Mouse (Mus musculus) layer of hippocampus, adult 18-20 months (tissue): ENCODE results near the gene Ifi35. TPM values are rescaled to one million over a fixed set of nuclear protein-coding genes. Genes with fewer than 3 reads are reported as not detected.
A peak's percentile ranks its signal among the peaks of the same experiment; 100 is the strongest.
"Not testable (repeated sequence)": the region's sequence is repeated elsewhere in the genome, so short reads cannot be mapped to it uniquely, and the experiment has no call there.

Experiments
- DNase-seq, 2 experiments: peaks; one replicate each; pipeline ENCODE4 v3.0.0; 2022; ENCODE audit warnings: low spot score in 2 of 2
- long read RNA-seq: library from polyadenylated mRNA; stranded (forward); transcript quantifications from one replicate; pipeline ENCODE4 v2.0.0, GENCODE M21; 2021
- total RNA-seq, 2 experiments: library from RNA; stranded (reverse); gene quantifications; 2 replicates each; pipeline ENCODE4 v1.2.3; 2021

Gene Ifi35
- 1 to 10 TPM; 2.4 to 2.7 TPM for total RNA-seq
- long read RNA-seq, partial matches to known transcripts = 0 of 2 reads
- long read RNA-seq, other reads (novel, unspliced or antisense) = 0 of 2 reads

DNA sequence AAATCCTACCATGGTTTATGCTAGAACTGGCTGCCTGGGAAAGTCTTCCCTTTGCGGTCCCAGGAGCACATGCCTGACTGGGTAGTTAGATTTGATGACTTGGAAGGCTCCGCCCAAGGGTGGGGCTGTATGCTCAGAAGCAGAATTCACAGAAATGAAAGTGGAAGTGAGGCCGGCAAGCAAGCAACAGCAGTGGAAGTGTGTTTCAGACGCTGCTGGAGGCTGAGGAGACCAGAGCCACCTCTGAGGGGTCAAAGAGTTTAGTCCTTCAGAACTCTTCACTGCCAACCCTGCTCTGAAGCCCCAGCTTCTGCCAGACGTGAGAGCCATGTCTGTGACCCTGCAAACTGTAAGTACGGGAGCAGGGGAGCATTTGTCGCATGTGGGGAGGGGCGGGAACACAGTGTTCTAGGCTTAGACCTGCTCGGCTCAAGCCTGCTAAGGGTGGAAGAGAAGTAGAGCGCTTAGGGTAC, at the start of gene Ifi35:
TSS of gene Ifi35 (plus strand) at position 134 of the 473 bp plus-strand sequence.
- no peak for DNase-seq

DNA sequence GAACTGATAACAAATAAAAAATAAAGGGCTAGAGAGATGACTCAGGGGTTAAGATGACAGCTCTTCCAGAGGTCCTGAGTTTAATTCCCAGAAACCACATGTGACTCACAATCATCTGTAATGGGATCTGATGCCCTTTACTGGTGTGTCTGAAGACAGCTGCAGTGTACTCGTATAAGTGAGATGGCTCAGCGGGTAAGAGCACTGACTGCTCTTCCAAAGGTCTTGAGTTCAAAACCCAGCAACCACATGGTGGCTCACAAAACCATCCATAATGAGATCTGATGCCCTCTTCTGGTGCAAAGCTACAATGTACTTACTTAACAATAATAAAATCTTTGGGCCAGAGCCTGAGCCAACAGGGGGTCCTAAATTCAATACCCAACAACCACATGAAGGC, 32.9 kb upstream of the Ifi35 start:
- DNase-seq = no peak

DNA sequence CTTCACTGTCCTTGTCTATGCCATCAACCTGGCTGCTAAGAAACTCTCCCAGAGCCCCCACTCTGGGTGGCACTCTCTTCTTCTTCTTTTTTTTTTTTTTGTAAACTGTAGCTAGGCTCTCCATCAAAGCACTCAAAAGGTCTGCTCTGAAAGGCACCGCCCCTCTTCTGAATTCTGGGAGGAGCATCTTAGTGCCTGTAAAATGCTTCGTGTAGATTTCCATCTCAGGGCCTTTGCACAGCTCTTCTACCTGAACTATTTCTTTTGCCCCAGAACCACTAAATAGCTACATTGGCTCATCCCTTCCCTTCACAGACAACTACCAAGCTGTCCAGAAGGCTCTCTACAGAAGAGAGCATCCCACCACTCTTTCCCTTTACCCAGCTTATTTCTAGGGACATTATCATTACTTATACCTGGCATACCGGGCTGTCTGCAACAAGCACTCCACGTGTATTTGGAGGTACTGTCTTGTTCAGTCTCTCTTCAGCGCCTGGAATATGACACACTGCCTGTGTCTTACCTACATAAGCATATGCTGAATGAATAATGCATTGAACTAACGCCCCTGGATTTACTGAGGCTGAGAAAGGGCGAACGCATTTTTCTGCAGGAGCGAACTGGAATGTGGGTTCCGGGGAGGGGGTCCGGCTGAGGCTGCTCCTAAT, 31.6 kb upstream of the Ifi35 start:
- no peak for DNase-seq

DNA sequence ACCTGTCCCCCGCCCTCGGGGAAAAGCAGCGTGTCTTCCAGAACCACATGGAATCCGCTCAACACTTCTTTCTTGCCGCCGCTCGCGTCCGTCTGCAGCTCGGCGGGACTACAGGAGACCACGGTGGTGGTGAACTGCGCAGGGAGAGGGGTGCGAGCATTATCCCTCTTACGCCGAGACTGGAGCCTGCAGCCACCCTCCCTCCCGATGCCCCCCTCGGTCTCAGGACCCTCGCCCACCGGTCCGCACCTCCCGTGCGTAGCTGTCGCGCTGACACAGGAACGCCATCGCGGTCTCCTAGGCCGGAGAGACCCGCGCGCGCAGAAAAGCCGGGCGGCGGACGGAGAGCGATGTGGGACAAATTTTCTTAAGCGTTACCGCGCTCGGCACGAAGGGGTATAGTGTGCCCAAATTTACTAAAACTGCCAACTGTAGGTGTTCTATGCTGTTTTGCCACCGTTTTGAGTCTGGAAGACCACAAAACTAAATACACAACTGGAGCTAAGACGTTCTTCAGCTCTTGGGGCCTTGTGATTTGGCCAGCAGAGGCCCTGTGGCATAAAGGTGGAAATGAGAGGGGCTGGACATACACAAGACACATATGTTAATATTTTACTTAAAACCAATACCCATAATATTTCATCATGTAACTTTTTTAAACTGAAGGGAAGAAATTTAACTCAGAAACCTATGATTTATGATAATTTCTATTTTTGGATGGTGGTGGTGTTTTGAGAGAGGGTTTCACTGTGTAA, 30.9 kb upstream of the Ifi35 start, which contains the start of gene Aarsd1:
TSS of gene Aarsd1 (minus strand) at position 515 of the 755 bp plus-strand sequence.
- DNase-seq = peak; percentile 81 to 93

DNA sequence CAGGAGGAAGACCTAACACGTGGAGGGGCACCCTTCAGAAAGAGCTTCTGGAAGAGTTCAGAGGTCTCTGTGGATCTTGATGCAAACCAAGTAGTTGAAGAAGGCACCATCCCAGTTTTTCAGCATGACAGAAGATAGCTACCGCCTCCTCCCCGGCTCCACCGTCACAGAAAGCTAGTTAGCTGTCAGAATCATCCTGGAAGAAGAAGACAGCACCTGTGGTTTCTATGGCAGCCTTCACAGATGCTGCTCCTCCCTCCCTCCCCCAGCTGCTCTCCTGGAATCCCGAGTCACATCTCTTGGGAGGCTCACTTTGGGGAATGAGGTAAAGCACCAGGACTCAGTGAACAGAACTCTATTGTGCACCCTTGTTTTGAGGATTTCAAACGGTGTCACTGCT, 29.2 kb upstream of the Ifi35 start:
- DNase-seq = no peak

DNA sequence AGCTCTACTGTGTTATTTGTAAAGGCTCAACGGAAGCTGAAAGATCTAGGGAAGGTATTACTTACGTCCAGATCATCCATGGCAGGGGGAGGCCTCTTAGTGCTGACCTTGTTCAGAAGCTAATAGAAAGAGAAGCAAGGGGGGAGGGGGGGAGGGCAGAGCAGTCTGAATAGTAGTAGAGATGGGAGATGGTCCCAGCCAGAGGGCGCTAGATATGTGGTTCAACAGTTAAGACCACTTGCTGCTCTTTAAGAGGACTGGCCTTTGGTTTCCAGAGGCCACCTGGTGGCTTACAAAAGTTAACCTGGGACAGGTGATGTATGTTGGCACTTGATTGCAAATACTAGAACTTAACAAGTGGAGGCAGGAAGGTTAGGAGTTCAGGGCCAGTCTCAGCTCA, 28.6 kb upstream of the Ifi35 start:
- DNase-seq = no peak

DNA sequence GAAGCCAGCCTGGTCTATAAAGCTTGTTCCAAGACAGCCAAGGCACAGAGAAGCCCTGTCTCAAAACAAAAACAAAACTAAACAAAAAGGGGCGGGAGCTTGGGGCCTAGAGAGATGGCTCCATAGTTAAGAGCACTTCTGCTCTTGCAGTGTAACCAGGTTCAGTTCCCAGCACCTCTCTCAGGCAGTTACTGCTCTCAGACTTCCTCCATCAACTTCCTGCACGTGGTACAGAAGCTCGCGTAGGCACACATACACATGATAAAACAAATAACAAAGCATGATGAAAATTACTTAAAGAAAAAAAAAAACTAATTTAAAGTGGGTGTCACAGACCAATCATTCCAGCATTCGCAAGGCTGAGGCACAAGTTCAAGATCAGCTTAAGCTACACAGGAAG, 28.1 kb upstream of the Ifi35 start:
- DNase-seq = no peak

DNA sequence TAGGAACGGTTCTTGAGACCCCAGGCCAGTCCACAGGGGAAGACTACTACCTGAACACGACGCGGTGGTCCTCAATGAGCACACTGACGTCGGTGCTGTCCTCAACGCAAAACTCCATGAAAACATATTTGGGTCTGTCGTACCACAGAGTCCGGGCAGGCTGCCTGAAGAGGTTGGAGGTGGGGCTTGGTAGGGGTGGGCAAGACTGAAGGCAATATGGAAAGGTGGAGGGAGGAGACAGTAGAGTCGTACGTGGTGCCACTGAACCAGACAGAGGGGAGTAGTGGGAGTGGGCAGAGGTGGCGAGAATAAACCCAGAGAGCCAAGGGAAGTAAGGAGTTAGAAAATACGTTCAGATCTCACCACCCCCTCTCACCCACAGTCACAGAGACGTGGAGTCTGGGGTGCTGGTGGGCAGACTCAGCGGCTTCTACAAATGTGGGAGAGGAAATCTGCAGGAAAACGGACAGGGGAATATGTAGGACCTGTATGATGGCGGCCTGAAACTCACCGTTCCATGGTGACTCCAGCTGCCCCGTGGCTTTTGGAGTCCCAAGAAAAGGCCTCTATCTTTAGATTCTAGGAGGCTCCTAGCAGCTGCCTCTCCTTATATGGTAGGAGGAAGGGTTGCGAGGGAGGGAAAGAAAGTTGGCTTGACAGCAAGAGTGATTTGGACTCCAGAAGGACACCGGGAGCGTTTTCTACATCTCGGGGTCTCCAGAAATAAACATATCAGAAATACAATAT, 23.9 kb upstream of the Ifi35 start, which contains the start of gene Gm27029:
TSS of gene Gm27029 (minus strand) at position 692 of the 747 bp plus-strand sequence.
- no peak for DNase-seq

DNA sequence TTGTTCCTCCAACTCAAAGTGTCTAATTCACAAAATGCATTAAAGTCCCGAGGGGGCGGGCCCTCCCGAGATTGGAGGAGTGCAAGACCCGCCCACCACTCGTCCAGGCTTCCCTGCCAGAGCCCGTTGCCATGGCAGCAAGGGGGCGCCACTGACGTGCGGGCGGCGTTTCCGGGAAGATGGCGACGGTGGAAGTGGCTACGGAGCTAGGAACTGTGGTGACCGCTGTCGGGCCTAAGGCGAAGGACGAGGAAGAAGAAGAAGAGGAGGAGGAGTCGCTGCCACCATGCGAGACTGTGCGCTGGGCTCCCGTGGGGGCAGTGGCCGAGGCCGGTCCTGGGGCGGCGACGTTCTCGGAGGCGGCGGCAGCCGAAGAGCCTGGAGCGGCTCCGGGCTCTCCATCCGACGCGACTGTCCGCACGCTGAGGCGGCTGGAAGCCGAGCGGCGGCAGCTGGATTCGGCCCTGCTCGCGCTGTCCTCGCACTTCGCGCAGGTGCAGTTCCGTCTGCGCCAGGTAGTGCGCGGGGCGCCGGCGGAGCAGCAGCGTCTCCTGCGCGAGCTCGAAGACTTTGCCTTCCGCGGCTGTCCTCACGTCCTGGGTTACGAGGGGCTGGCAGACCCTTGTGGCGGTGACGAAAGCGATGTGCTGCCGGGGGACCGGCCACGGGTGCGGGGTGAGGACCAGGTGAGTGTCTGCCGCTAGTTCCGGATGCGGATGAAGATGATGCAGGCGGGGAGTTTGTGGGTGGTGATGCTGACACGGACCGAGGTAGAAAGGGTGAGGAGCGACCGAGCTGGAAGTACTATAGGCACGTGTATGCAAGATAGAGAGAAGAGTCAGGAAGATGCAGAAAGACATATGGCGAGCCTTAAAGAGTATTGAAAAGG, 23.0 kb upstream of the Ifi35 start, which contains the start of the genes Rundc1 and Ptges3l:
TSS of gene Rundc1 (plus strand) at position 161 of the 889 bp plus-strand sequence.
TSS of gene Ptges3l (minus strand) at position 409 of the 889 bp plus-strand sequence.
- peak; percentile 97 to 98 for DNase-seq

DNA sequence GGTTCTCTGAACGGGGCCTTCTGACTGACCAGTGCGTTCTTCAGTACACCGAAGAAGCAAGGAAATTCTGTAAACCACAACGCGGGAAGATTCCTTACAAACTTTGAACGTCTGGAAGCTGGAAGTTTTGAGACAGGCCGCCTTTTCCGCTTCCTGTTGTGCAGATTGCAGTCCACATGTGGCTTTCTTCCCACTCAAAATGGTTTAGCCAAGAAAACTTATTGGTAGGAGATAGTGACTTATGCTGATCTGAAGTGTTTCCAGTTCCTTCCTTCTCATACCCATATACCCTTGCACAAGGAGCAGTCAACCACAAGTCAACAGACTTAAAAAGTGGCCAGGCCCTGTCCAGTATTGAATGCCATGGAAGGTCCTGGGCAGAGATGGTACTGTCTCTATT, 22.0 kb upstream of the Ifi35 start:
- no peak for DNase-seq

DNA sequence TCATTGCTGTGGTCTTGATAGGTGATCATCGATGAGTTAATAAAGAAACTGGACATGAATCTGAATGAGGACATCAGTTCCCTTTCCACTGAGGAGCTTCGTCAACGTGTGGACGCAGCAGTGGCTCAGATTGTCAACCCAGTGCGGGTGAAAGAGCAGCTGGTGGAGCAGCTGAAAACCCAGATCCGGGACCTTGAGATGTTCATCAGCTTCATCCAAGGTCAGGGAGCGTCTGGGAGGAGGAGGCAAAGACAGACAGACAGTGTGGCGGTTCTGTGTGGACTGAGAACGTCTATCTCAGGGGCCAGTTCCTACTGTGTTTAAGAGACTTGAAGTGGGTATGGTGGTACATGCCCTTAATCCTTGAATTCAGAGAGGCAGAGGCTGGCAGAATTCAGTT, 16.9 kb upstream of the Ifi35 start:
- DNase-seq = no peak

DNA sequence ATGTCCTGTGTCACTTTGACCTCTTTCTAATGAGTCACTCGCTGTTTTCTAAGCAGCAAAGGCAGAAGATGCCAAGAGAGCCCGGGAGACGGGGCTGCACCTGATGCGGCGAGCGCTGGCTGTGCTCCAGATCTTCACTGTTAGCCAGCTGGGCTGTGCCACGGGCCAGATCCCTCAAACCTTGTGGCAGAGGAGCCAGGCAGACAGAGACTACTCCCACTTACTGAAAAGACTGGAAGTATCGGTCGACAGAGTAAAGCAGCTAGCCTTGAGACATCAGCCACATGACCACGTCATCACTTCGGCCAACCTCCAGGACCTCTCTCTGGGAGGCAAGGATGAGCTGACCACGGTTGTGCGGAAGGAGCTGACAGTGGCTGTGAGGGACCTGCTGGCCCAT, 14.8 kb upstream of the Ifi35 start:
- no peak for DNase-seq

DNA sequence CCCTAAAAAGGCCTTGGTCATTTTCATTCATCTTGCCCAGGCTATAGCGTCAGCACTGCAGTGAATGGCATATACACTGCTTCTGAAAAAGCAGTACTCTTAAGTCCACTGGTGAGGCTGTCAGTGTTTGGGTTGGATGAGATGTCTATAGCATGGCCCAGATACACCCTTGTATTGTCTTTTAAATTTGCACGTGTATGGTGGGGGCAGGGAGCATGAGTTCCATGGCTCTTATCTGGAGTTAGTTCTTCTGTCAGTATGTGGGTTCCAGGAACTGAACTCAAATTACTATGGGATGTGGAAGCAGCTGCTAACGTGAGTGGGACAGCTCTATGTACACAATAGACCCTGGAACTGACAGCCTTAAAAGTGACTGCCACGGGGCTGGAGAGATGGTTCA, 12.4 kb upstream of the Ifi35 start:
- no peak for DNase-seq

DNA sequence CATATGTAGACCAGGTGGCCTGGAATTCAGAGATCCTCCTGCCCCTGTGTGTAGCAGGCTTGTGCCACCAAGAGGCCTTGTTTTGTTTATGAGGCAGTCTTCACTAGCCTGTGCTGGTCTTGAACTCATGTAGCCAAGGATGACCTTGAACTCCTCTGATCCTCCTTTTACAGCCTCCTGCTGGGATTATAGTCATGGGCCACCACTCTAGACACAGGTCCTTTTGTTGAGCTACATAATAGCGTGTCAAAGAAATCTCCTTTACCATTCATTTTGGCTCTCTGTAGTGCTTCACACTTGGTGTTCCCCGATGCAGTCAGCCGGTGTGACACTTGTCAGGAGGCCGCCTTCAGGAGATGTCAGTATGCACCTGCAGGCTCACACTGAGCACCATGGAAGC, 11.3 kb upstream of the Ifi35 start:
- no peak for DNase-seq

DNA sequence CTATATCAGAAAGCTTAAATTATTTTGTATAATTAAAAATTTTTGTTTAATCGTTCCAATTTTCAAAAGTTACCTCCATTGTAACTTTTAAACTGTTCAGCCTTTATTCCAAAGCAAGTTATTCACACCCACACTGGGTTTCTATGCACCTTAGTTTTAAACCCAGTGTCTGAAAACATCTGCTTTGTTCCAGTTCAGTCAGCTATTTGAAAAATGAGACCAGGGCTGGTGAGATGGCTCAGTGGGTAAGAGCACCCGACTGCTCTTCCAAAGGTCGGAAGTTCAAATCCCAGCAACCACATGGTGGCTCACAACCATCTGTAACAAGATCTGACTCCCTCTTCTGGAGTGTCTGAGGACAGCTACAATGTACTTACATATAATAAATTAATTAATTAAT, 10.2 kb upstream of the Ifi35 start:
- not testable (repeated sequence) for DNase-seq

DNA sequence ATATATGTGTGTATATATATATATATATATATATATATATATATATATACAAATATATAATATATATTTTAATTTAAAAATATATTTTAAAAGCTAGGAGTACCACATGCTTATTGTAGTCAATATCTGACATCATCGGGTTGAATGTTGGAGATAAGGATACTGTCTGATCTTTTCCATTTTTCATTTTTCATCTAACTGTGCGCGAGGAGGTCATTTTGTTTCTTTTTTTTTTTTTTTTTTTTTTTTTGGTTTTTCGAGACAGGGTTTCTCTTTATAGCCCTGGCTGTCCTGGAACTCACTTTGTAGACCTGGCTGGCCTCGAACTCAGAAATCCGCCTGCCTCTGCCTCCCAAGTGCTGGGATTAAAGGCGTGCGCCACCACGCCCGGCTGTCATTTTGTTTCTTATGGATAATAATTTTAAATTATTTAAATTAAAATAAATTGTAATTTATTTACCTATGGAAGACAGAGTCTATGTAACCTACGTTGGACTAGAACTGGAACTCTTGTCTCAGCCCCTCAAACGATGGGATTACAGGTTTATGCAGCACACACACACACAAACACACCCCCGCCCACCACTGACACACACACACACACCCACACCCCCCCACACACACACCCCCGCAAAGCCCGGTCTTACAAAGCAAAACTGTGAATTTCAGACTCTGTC, 6.6 kb upstream of the Ifi35 start:
- DNase-seq = not testable (repeated sequence)

DNA sequence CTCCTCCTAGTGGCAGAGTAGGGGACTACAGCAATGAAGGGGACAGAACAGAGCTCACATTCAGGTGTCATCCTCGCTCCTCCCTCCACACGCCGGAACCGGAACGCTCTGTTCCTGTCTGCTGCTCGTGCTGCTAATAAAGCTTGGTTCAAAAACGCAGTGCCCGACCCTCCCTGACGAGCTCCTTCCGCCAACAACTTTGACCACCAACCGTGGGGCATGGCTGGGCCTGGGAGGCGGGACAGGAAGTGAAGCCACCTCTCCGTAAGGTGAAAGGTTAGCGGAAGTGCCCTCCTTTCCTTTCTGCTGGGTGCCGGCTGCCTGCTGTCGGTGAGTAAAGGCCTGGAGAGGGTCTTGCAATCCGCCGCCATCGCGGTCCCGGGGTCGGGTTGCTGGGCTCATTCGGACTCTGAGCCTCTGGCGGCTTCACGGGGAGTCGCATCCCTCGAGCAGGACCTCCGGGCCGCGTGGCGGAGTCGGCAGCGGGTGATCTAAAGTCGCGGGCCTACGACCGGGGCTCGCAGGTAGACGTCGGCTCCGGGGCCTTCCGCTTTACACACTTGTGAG, 6.0 kb upstream of the Ifi35 start, which contains the start of gene Rpl27:
TSS of gene Rpl27 (plus strand) at position 172 of the 567 bp plus-strand sequence.
- DNase-seq = peak; percentile 98

DNA sequence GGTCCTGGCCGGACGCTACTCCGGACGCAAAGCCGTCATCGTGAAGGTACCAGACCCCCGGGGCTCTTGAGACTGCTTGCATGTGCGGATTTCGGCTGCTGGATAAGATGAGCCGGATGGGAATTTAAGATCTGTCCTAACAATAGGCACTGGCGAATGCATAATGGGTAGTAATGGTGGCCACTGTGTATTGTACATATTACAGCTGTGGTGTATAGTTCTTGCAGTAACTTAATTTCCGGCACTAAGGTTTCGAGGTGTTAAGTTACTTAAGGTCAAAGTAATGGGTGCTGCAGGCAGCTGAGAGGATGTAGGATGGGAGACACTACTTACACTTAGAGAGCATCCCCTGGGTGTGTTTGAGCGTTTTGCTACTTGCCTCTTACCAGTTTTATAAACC, 5.4 kb upstream of the Ifi35 start:
- no peak for DNase-seq

DNA sequence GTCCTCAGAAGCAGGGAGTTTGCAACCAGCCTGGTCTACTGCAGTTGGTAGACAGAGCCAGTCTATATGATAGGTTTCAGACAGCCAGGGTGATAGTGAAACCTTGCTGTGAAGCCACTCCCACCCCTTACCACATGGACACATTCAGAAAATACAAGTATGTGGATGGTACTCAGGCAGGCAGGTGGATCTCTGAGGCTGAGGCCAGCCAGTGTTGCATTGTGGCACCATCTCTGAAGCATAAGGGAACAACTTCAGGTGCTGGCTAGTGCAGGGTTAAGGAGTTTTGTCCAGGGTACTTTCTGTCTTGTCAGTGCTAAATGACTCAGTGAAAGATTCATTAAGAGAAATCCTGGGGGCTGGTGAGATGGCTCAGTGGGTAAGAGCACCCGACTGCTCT, 1.9 kb upstream of the Ifi35 start:
- DNase-seq = no peak
